Mouse (Mus musculus) layer of hippocampus, adult 8-10 months (tissue): ENCODE results near the gene Myoc. TPM values are rescaled to one million over a fixed set of nuclear protein-coding genes. Genes with fewer than 3 reads are reported as not detected.

ENCODE experiments used
- DNase-seq, 2 experiments: peaks; one replicate each; pipeline ENCODE4 v3.0.0; 2022; ENCODE audit warnings: low spot score in 2 of 2
- microRNA-seq, 2 experiments: library from miRNA; unstranded; fragments of <30 nt; microRNA quantifications; one replicate each; pipeline ENCODE4 v1.2.0; 2022
- total RNA-seq, 4 experiments: library from RNA; stranded (reverse); gene quantifications; 2 replicates each; pipeline ENCODE4 v1.2.4; 2022

Myoc gene
- total RNA-seq, 4 experiments from 2014 or later = 6.2 to 9.7 (median 7.1) TPM

DNA sequence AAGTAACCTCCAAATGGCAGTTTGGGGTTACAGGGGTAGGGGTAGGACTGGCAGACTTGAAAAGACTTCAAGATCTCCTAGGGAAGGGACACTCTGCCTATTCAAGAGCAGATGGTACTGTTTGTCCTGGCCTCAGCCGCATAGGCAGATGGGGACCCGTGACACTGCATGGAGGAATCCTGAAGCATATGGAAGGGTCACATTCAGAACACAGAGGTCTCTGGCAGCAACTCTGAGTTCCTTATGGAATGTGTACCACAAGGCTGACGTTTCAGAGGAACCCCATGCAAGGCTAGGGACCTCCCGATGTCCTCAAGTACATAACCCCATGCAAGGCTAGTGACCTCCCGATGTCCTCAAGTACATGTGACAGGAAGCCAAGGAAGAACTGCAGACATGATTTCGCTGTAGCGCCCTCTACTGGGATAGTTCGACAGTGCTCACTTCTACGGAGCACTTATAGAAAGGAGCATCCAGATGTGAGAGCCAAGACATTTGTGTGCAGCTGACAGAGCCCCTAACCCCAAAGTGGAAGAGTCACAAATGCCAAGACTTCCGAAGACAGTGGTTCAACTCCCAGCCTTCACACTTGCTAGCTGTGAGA, 7.2 kb downstream of the Myoc start:
- DNase-seq = no peak

DNA sequence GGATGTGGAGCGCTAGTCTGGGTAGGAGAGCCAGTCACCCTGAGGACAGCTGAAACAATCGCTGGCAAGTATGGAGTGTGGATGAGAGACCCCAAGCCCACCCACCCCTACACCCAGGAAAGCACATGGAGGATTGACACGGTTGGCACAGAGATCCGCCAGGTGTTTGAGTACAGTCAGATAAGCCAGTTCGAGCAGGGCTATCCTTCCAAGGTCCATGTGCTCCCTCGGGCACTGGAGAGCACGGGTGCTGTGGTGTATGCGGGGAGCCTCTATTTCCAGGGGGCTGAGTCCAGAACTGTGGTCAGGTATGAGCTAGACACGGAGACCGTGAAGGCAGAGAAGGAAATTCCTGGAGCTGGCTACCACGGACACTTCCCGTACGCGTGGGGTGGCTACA, 9.5 kb downstream of the Myoc start:
- DNase-seq = no peak

DNA sequence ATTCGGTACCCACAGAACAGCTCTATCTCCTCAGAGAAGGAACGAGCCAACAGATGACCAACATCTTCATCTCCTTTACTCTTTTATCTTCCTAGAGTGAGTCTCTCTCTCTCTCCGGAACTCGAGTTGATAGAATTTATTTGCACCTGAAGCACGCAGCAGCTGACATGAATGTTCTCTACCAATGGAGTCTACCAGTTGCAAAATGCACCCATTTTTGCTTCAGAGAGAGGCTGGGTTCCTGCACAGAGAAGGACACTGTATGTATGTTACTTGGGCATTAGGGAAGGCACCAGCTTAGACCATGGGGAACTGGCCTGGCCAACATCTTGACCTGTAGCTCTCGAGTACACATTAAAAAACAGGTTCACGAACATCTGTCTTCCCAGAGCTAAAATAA, 19.2 kb downstream of the Myoc start, which contains the start of gene Myocos:
Myocos (minus strand) TSS at position 101 of the 400 bp plus-strand sequence.
- no peak for DNase-seq

DNA sequence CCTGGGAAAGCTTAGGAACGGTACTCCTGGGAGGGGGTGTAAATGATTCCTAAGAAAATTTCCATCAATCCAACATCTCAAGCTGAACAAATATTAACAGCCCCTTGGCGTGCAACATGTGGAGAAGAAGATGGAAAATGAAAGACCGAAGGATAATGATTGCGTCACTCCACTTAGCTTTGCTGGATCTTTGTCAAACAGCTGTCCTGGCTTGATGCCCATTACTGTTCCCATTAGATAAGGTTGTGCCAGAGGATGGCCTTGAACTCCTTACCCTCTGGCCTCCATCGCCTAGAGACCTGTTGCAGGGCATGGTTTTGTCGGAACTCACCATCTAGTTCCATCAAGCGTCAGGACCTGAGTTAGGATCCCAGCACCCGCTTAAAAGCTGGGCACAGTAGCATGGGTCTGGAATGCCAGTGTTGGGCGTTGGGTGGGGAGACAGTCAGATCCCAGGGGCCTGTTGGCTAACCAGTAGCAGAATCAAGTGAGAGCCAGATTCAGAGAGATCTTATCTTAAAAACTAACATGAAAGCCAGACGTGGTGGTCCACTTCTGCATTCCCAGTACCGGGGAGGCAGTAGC, 21.4 kb downstream of the Myoc start:
- DNase-seq = no peak

DNA sequence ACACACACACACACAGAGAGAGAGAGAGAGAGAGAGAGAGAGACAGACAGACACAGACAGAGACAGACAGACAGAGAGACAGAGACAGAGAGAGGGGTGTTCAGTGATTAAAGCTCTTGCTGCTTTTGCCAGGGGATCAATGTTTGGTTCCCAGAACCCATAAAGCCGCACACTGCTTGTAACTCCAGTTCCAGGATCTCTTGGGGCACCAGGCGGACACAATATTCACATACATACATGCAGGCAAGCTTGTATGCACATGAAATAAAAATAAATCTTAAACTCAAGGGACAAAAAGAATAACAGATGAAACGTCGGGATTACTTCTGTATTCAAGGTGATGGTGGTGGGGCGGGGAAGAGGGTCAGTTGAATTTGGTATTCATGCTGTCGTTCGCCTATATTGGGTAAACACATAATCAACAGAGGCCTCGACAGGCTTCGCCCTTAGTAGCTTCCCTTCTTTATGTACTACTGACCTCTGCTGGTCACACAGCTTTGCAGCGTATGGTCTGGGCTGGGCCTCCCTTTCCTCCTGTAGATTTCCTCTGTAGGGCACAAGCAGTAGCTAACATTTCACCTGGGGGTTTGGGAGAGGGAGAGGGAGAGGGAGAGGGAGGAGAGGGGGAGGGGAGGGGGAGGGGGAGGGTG, 26.0 kb downstream of the Myoc start:
- peak; percentile 46 to 69 for DNase-seq

DNA sequence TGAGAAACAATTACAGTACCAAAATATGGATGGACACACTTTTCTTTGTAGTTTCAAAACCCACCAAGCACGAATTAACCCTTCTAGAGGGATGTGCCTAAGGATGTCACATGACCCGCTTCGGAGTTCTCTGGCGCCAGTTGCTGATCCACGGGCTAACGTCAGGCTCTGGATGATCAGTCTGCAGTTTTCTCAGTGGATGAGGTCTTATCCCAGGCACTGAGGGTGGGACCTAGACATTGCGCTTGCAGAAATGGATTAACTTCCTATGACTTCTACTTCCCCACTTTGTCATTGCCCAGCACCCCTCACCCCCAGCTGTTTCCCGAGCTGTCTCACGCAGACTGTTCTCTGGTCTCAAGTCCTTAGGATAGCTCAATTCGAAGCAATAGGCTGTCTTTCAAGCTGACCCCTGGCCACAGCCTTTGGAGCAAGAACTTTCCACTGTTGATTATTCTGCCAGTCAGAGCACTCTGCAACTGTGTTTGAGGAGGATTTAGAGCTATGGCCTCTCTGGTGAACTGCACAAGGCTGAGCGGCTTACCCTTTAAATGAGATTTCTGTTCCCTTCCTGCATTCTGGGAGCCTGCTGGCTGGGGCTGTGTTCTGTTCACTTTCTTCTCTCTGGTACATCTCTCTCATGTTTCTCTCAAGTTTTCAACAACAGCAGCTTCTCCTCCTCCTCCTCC, 26.7 kb downstream of the Myoc start:
- no peak for DNase-seq

DNA sequence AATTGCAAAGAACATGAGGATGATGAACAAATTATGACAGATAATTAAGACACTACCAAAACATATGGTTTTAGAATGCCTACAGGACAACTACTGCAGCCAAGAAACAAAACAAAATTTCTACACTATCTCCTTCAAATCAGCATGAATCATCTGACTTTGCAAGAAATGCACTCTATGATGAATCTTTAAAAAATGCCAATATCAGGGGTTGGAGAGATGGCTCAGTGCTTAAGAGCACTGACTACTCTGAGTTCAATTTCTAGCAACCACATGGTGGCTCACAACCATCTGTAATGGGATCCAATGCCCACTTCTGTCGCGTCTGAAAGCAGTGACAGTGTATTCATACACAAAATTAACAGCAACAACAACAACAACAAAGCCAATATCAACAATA, 54.8 kb downstream of the Myoc start:
- no peak for DNase-seq

DNA sequence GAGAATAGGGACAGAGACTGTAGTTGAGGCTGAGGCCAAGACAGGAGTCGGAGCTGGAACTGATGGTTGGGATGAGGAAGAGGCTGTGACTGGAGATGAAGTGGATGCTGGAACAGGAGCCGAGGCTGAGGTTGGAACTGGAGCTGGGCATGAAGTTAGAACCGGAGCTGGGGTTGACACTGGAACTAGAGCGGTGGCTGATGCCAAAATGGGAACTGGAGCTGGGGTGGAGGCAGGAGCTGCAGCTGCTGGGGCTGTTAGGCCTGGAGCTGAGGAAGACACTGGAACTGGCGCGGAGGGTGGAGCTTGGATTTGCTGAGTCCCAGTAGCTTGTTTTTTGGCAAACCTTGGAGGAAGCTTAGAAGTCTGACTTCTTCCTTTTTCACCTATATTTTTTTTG, 58.9 kb downstream of the Myoc start:
- DNase-seq = no peak

Small RNAs within 50 kb of the gene (microRNA-seq; reads per million reads assigned to microRNA genes)
- gene Gm27616 = 0 reads per million in 2 experiments

Other genes starting within 250 kb of the Myoc start
- gene Dnm3, start 161.1 kb upstream of the Myoc start, total RNA-seq = 10 to 100 TPM; 80.3 to 99.6 (median 83.3) TPM
- gene Mettl13, start 90.6 kb upstream of the Myoc start, total RNA-seq = 10 to 100 TPM; 10.6 to 14.6 (median 12.4) TPM
- gene Vamp4, start 68.6 kb upstream of the Myoc start, total RNA-seq = 100 to 1,000 TPM in 2 of 4 experiments, 10 to 100 TPM in 2; 93.7 to 107 (median 101) TPM
- not detected for gene Myocos, start 19.1 kb downstream of the Myoc start, total RNA-seq
- 100 to 1,000 TPM; 173 to 205 (median 183) TPM for gene Prrc2c, start 101.4 kb downstream of the Myoc start, total RNA-seq
- gene Fmo4, start 174.8 kb downstream of the Myoc start, total RNA-seq = under 1 TPM in 1 of 4 experiments, not detected in 3; 0.52 TPM
- 10 to 100 TPM in 3 of 4 experiments, 1 to 10 TPM in 1; 10.0 to 11.0 (median 10.5) TPM for gene Fmo1, start 227.5 kb downstream of the Myoc start, total RNA-seq